Mouse (Mus musculus) bone marrow, adult 2 months (tissue): ENCODE measurements at regions not wholly inside any gene's neighbourhood (a gene's known extent, or its start where the extent isn't known, plus 50 kb on each side); places are given as distances from the start of the nearest gene placed in this dataset.

Experiments used
- H3K27ac ChIP-seq: fragments of 200-500 bp; 2 replicates; pipeline ENCODE4 v1.5.1; 2012; ENCODE audit warnings: low read depth, mild to moderate bottlenecking, control low read depth, inconsistent platforms, low read length; ENCODE audit not compliant: control insufficient read depth, poor library complexity, insufficient read depth
- H3K4me1 ChIP-seq: fragments of 200-500 bp; 2 replicates; pipeline ENCODE4 v1.6.1; 2011; ENCODE audit warnings: low read length; ENCODE audit not compliant: control insufficient read depth, insufficient read depth
- H3K4me3 ChIP-seq: fragments of 200-500 bp; replicated peaks from 2 replicates; pipeline ENCODE3; 2011; ENCODE audit warnings: mild to moderate bottlenecking, low read depth, low read length, control low read depth; ENCODE audit not compliant: control insufficient read depth
- CTCF ChIP-seq: fragments of 200-500 bp; IDR thresholded peaks from 2 replicates; pipeline ENCODE4 v1.5.1; 2011; ENCODE audit warnings: low read length, control low read depth; ENCODE audit not compliant: control insufficient read depth, insufficient read depth
- POLR2A ChIP-seq: fragments of 200-500 bp; IDR thresholded peaks from 2 replicates; pipeline ENCODE4 v1.6.1; 2011; ENCODE audit warnings: low read depth, mild to moderate bottlenecking, control low read depth, low read length, borderline replicate concordance; ENCODE audit not compliant: control insufficient read depth
- WGBS: fragments of 180-500 bp; shearing (Covaris S2); methylation state at CpG from one replicate; pipeline ENCODE4 v1.1.7; 2018; 5-methylcytosine and 5-hydroxymethylcytosine counted together

- 61% methylated on average over 4 of the region's 4 CpGs for WGBS
- H3K4me1 ChIP-seq = no peaks in the 10 kb centered on the region; the same call in 1 of the 2 replicates
- H3K27ac ChIP-seq = no peak overlapping the region
- no peak overlapping the region for H3K4me3 ChIP-seq
- TF ChIP-seq CTCF (no peak), POLR2A (no peak)
Measured at GRCm38 (mm10) chr14:120834821-120835220, 76.2 kb upstream of the Ipo5 start.

- Histone ChIP-seq H3K4me1 (no peaks in the 10 kb centered on the region; the same call in 1 of the 2 replicates), H3K27ac (no peak overlapping the region), H3K4me3 (no peak overlapping the region)
- WGBS = 61% methylated on average over 5 of the region's 5 CpGs
- TF ChIP-seq CTCF (no peak), POLR2A (no peak)
Measured at GRCm38 (mm10) chr14:120835758-120836157, 75.3 kb upstream of the Ipo5 start.

- WGBS = 76% methylated on average over 12 of the region's 12 CpGs
- Histone ChIP-seq H3K27ac (no peak overlapping the region), H3K4me3 (no peak overlapping the region), H3K4me1 (no peaks in the 10 kb centered on the region; the same call in 1 of the 2 replicates)
- TF ChIP-seq POLR2A (no peak), CTCF (no peak)
Measured at GRCm38 (mm10) chr14:120836535-120837316, 74.3 kb upstream of the Ipo5 start.

- TF ChIP-seq CTCF (peak; percentile 30; the same call in 1 of the 2 replicates), POLR2A (no peak)
- Histone ChIP-seq H3K4me1 (no peaks in the 10 kb centered on the region), H3K4me3 (no peak overlapping the region), H3K27ac (no peak overlapping the region)
- 86% methylated on average over 6 of the region's 6 CpGs for WGBS
Measured at GRCm38 (mm10) chr14:120840900-120841299, 70.1 kb upstream of the Ipo5 start.

- no peak overlapping the region for H3K27ac ChIP-seq
- no peaks in the 10 kb centered on the region for H3K4me1 ChIP-seq
- TF ChIP-seq POLR2A (no peak), CTCF (no peak)
- H3K4me3 ChIP-seq = no peak overlapping the region
- WGBS = 47% methylated on average over 6 of the region's 6 CpGs
Measured at GRCm38 (mm10) chr14:120841311-120841710, 69.7 kb upstream of the Ipo5 start.

GRCm38 (mm10) chr14:120845172-120845571 is 65.9 kb upstream of the Ipo5 start:
- WGBS = 71% methylated on average over 2 of the region's 2 CpGs
- H3K27ac ChIP-seq = no peak overlapping the region
- no peak for TF ChIP-seq POLR2A
- TF ChIP-seq CTCF = no peak
- H3K4me1 ChIP-seq = no peaks in the 10 kb centered on the region
- H3K4me3 ChIP-seq = no peak overlapping the region

- Histone ChIP-seq H3K27ac (no peak overlapping the region), H3K4me3 (no peak overlapping the region), H3K4me1 (no peaks in the 10 kb centered on the region)
- WGBS = 70% methylated on average over 10 of the region's 10 CpGs
- TF ChIP-seq CTCF = no peak
- TF ChIP-seq POLR2A = no peak
Measured at GRCm38 (mm10) chr14:120846073-120846850, 64.8 kb upstream of the Ipo5 start.

- no peak for TF ChIP-seq CTCF
- no peaks in the 10 kb centered on the region for H3K4me1 ChIP-seq
- no peak overlapping the region for H3K4me3 ChIP-seq
- H3K27ac ChIP-seq = no peak overlapping the region
- 69% methylated on average over 5 of the region's 5 CpGs for WGBS
Measured at GRCm38 (mm10) chr14:120847006-120847405, 64.0 kb upstream of the Ipo5 start.

GRCm38 (mm10) chr14:120848083-120848951 is 62.7 kb upstream of the Ipo5 start:
- TF ChIP-seq CTCF (no peak), POLR2A (no peak)
- 64% methylated on average over 11 of the region's 11 CpGs for WGBS
- Histone ChIP-seq H3K4me1 (no peaks in the 10 kb centered on the region), H3K4me3 (no peak overlapping the region), H3K27ac (no peak overlapping the region)
